Mouse (Mus musculus) G1E (cell line): ENCODE results near the gene Nphp4. TPM values are rescaled to one million over a fixed set of nuclear protein-coding genes. Genes with fewer than 3 reads are reported as not detected.

Experiments used
- ATAC-seq: 2 replicates; pipeline ENCODE4 v1.8.0; 2016; ENCODE audit warnings: mild to moderate bottlenecking; ENCODE audit not compliant: insufficient number of reproducible peaks, poor library complexity, low FRiP score, severe bottlenecking; ENCODE audit errors: extremely low read depth
- DNase-seq: peaks from one replicate; pipeline ENCODE4 v3.0.0; 2012; ENCODE audit warnings: low spot score
- H3K27me3 ChIP-seq: 2 replicates; pipeline ENCODE4 v1.6.1; 2012; ENCODE audit warnings: mild to moderate bottlenecking, low read length, inconsistent platforms; ENCODE audit not compliant: insufficient read depth
- H3K36me3 ChIP-seq: replicated peaks from 2 replicates; pipeline ENCODE3; 2012; ENCODE audit warnings: mild to moderate bottlenecking, inconsistent platforms
- H3K4me1 ChIP-seq: 2 replicates; pipeline ENCODE4 v1.6.1; 2012; ENCODE audit warnings: low read depth, low read length, inconsistent platforms, mixed read lengths; ENCODE audit not compliant: insufficient read depth
- H3K4me3 ChIP-seq: 2 replicates; pipeline ENCODE4 v1.5.1; 2012; ENCODE audit warnings: low read depth, mild to moderate bottlenecking, inconsistent platforms, low read length, moderate library complexity, mixed read lengths
- H3K9me3 ChIP-seq: replicated peaks from 2 replicates; pipeline ENCODE4 v1.6.1; 2012; ENCODE audit warnings: inconsistent platforms
- CTCF ChIP-seq: IDR thresholded peaks from 2 replicates; pipeline ENCODE4 v1.5.1; 2012; ENCODE audit warnings: low read depth, low read length, inconsistent platforms, mixed read lengths
- GATA1 ChIP-seq: IDR thresholded peaks from 2 replicates; pipeline ENCODE4 v1.6.1; 2012; ENCODE audit warnings: borderline replicate concordance, low read length, inconsistent platforms, mixed read lengths
- GATA2 ChIP-seq: IDR thresholded peaks from 2 replicates; pipeline ENCODE4 v1.6.1; 2012; ENCODE audit warnings: low read depth, low read length, inconsistent platforms, borderline replicate concordance
- POLR2AphosphoS5 ChIP-seq: IDR thresholded peaks from 2 replicates; pipeline ENCODE4 v1.6.1; 2012; ENCODE audit warnings: low read depth, low read length, inconsistent platforms; ENCODE audit not compliant: insufficient replicate concordance
- TAL1 ChIP-seq: conservative IDR thresholded peaks from 2 replicates; pipeline ENCODE4 v1.6.1; 2012; ENCODE audit warnings: low read depth, low read length, inconsistent platforms, mixed read lengths
- polyA plus RNA-seq: library from polyadenylated mRNA; stranded (reverse); fragments of >175 nt; gene quantifications from 2 replicates; pipeline ENCODE4 v1.2.3, GENCODE M21; 2012
- total RNA-seq, 2 experiments: library from RNA; stranded (forward) in 1 of 2; stranded (reverse) in 1 of 2; fragments of 200-1000 nt in 1 of 2; fragments of >200 nt in 1 of 2; fragmentation: Nextera tagmentation in 1 of 2; gene quantifications; 2 replicates each; pipeline ENCODE4 v1.2.3; 2014 to 2017

Nphp4 gene
- total and polyA plus RNA-seq, 3 experiments, result not detected

- H3K36me3 ChIP-seq, result no peaks in the 10 kb centered on the region
- TF ChIP-seq GATA1, result no peak
- TF ChIP-seq POLR2AphosphoS5, result no peak
- TF ChIP-seq GATA2, result no peak
- no peak for TF ChIP-seq CTCF
- no peak for TF ChIP-seq TAL1
- no peak overlapping the region for H3K4me3 ChIP-seq
- peaks cover 95% of the 10 kb centered on the region for H3K9me3 ChIP-seq
- no peaks in the 10 kb centered on the region; the same call in 1 of the 2 replicates for H3K27me3 ChIP-seq
- no peak for DNase-seq
- no peaks in the 10 kb centered on the region for H3K4me1 ChIP-seq
- ATAC-seq, result no peak
Observed at GRCm38 (mm10) chr4:152514884-152515283, 38.4 kb downstream of the Nphp4 start.

GRCm38 (mm10) chr4:152519106-152519505, 42.6 kb downstream of the Nphp4 start:
- ATAC-seq, result no peak
- Histone ChIP-seq H3K36me3 (no peaks in the 10 kb centered on the region), H3K4me3 (peak overlapping the region; percentile 7; the same call in 1 of the 2 replicates), H3K27me3 (no peaks in the 10 kb centered on the region; the same call in 1 of the 2 replicates), H3K4me1 (no peaks in the 10 kb centered on the region; the same call in 1 of the 2 replicates), H3K9me3 (peaks cover 95% of the 10 kb centered on the region)
- DNase-seq, result no peak
- TF ChIP-seq POLR2AphosphoS5, result no peak
- no peak for TF ChIP-seq CTCF
- TF ChIP-seq TAL1, result no peak
- no peak for TF ChIP-seq GATA2
- TF ChIP-seq GATA1, result no peak

- no peak for ATAC-seq
- Histone ChIP-seq H3K27me3 (no peaks in the 10 kb centered on the region; the same call in 1 of the 2 replicates), H3K36me3 (no peaks in the 10 kb centered on the region), H3K4me3 (peak overlapping the region; percentile 8; the same call in 1 of the 2 replicates), H3K9me3 (peaks cover 95% of the 10 kb centered on the region), H3K4me1 (no peaks in the 10 kb centered on the region; the same call in 1 of the 2 replicates)
- no peak for DNase-seq
- TF ChIP-seq CTCF, result 0 out of 2 replicates have a peak, but pooled peaks have one; percentile 9
- no peak for TF ChIP-seq TAL1
Observed at GRCm38 (mm10) chr4:152520083-152520482, 43.6 kb downstream of the Nphp4 start.

- ATAC-seq (no peak), DNase-seq (no peak)
- TF ChIP-seq CTCF (no peak), POLR2AphosphoS5 (no peak), GATA1 (no peak), TAL1 (no peak), GATA2 (no peak)
- no peak overlapping the region for H3K4me3 ChIP-seq
- no peaks in the 10 kb centered on the region; the same call in 1 of the 2 replicates for H3K27me3 ChIP-seq
- H3K36me3 ChIP-seq, result no peaks in the 10 kb centered on the region
- peaks cover 90% of the 10 kb centered on the region for H3K9me3 ChIP-seq
- H3K4me1 ChIP-seq, result no peaks in the 10 kb centered on the region
Observed at GRCm38 (mm10) chr4:152532872-152533271, 56.4 kb downstream of the Nphp4 start.

GRCm38 (mm10) chr4:152539756-152540155, 63.2 kb downstream of the Nphp4 start:
- Histone ChIP-seq H3K4me3 (no peak overlapping the region; the same call in 1 of the 2 replicates), H3K27me3 (no peaks in the 10 kb centered on the region; the same call in 1 of the 2 replicates), H3K4me1 (no peaks in the 10 kb centered on the region), H3K36me3 (no peaks in the 10 kb centered on the region), H3K9me3 (peaks cover 98% of the 10 kb centered on the region)
- TF ChIP-seq POLR2AphosphoS5 (no peak), CTCF (no peak)
- ATAC-seq (no peak), DNase-seq (no peak)

GRCm38 (mm10) chr4:152541172-152541571, 64.7 kb downstream of the Nphp4 start:
- DNase-seq (no peak), ATAC-seq (no peak)
- Histone ChIP-seq H3K4me3 (no peak overlapping the region), H3K36me3 (no peaks in the 10 kb centered on the region), H3K4me1 (no peaks in the 10 kb centered on the region), H3K27me3 (no peaks in the 10 kb centered on the region), H3K9me3 (peaks cover 98% of the 10 kb centered on the region)
- TF ChIP-seq POLR2AphosphoS5 (no peak), GATA2 (no peak), GATA1 (no peak), TAL1 (no peak), CTCF (no peak)

- peaks cover 98% of the 10 kb centered on the region for H3K9me3 ChIP-seq
- DNase-seq, result no peak
- no peaks in the 10 kb centered on the region for H3K36me3 ChIP-seq
- no peaks in the 10 kb centered on the region for H3K4me1 ChIP-seq
- H3K4me3 ChIP-seq, result no peak overlapping the region
- no peaks in the 10 kb centered on the region for H3K27me3 ChIP-seq
- no peak for ATAC-seq
- TF ChIP-seq POLR2AphosphoS5, result no peak
- TF ChIP-seq CTCF, result no peak
- no peak for TF ChIP-seq GATA1
- TF ChIP-seq GATA2, result no peak
- TF ChIP-seq TAL1, result no peak
Observed at GRCm38 (mm10) chr4:152542447-152542846, 65.9 kb downstream of the Nphp4 start.
